Mouse (Mus musculus) intestine, embryonic 16.5 days (tissue): ENCODE measurements around the gene Nr4a1. TPM values are rescaled to one million over a fixed set of nuclear protein-coding genes. Genes with fewer than 3 reads are reported as not detected.

Experiments used
- ATAC-seq: fragments of 200-750 bp; cut with Nextera tagmentation; 2 replicates; pipeline ENCODE4 v1.8.0; 2017; ENCODE audit warnings: moderate TSS enrichment, moderate library complexity
- H3K27ac ChIP-seq: fragments of 300-500 bp; sonication (generic); 2 replicates; pipeline ENCODE4 v1.5.1; 2014; ENCODE audit warnings: mild to moderate bottlenecking, low read length
- H3K27me3 ChIP-seq: fragments of 300-500 bp; sonication (generic); replicated peaks from 2 replicates; pipeline ENCODE4 v1.6.1; 2014; ENCODE audit warnings: low read length, control low read depth, mixed read lengths; ENCODE audit not compliant: control insufficient read depth, insufficient read depth
- H3K36me3 ChIP-seq: fragments of 300-500 bp; sonication (generic); 2 replicates; pipeline ENCODE4 v1.6.1; 2014; ENCODE audit warnings: low read length, control low read depth; ENCODE audit not compliant: control insufficient read depth, insufficient read depth
- H3K4me1 ChIP-seq: fragments of 300-500 bp; sonication (generic); 2 replicates; pipeline ENCODE4 v1.6.1; 2014; ENCODE audit warnings: low read length, control low read depth, mixed read lengths; ENCODE audit not compliant: control insufficient read depth, insufficient read depth
- H3K4me2 ChIP-seq: fragments of 300-500 bp; sonication (generic); 2 replicates; pipeline ENCODE4 v1.6.1; 2014; ENCODE audit warnings: low read depth, low read length, control low read depth
- H3K4me3 ChIP-seq: fragments of 300-500 bp; sonication (generic); 2 replicates; pipeline ENCODE4 v1.5.1; 2014; ENCODE audit warnings: mild to moderate bottlenecking, low read length
- H3K9ac ChIP-seq: fragments of 300-500 bp; sonication (generic); 2 replicates; pipeline ENCODE4 v1.6.1; 2014; ENCODE audit warnings: low read depth, low read length
- H3K9me3 ChIP-seq: fragments of 300-500 bp; sonication (generic); 2 replicates; pipeline ENCODE4 v1.6.1; 2016; ENCODE audit warnings: low read length, control low read depth; ENCODE audit not compliant: control insufficient read depth
- WGBS: fragments of 180-500 bp; shearing (Covaris S2); extraction: QIAGEN DNeasy Blood & Tissue Kit; methylation state at CpG from one replicate; pipeline ENCODE4 v1.1.7; 2014; 5-methylcytosine and 5-hydroxymethylcytosine counted together
- polyA plus RNA-seq: library from polyadenylated mRNA; unstranded; fragments of >200 nt; fragmentation: Nextera tagmentation; extraction: Ambion mirVana; gene quantifications from 2 replicates; pipeline ENCODE4 v1.2.1, GENCODE M21; 2015

The Nr4a1 gene
- polyA plus RNA-seq, 1 experiment from 2014 or later: 10.0 TPM

GRCm38 (mm10) chr15:101271513-101271912 is 17.4 kb downstream of the Nr4a1 start:
- Histone ChIP-seq H3K36me3 (0 out of 2 replicates have a peak, but pooled peaks cover 8% of the 10 kb centered on the region), H3K9me3 (no peaks in the 10 kb centered on the region)

GRCm38 (mm10) chr15:101274380-101274779 is 20.3 kb downstream of the Nr4a1 start:
- Histone ChIP-seq H3K9me3 (no peaks in the 10 kb centered on the region), H3K27ac (no peak overlapping the region), H3K9ac (no peak overlapping the region), H3K4me1 (peaks cover 22% of the 10 kb centered on the region), H3K4me2 (no peak overlapping the region), H3K4me3 (no peak overlapping the region), H3K27me3 (no peaks in the 10 kb centered on the region), H3K36me3 (0 out of 2 replicates have a peak, but pooled peaks cover 7% of the 10 kb centered on the region)
- WGBS: 45% methylated on average over 6 of the region's 6 CpGs
- ATAC-seq: no peak

More at GRCm38 (mm10) chr15:101271513-101271912, 17.4 kb downstream of the Nr4a1 start:
- Histone ChIP-seq H3K4me3 (no peak overlapping the region), H3K27ac (no peak overlapping the region), H3K4me1 (peaks cover 15% of the 10 kb centered on the region), H3K4me2 (no peak overlapping the region), H3K27me3 (no peaks in the 10 kb centered on the region), H3K9ac (no peak overlapping the region)
- ATAC-seq: no peak
- 85% methylated on average over 15 of the region's 15 CpGs for WGBS

- H3K27ac ChIP-seq: peak overlapping the region; percentile 70
- H3K4me2 ChIP-seq: no peak overlapping the region
- 49% methylated on average over 11 of the region's 11 CpGs for WGBS
- no peaks in the 10 kb centered on the region for H3K27me3 ChIP-seq
- H3K36me3 ChIP-seq: no peaks in the 10 kb centered on the region
- H3K4me3 ChIP-seq: no peak overlapping the region
- peak; percentile 78 for ATAC-seq
- peaks cover 25% of the 10 kb centered on the region for H3K4me1 ChIP-seq
- H3K9me3 ChIP-seq: no peaks in the 10 kb centered on the region
- H3K9ac ChIP-seq: 0 out of 2 replicates have a peak overlapping the region, but pooled peaks have one; percentile 44
Measured at GRCm38 (mm10) chr15:101277351-101277899, 23.4 kb downstream of the Nr4a1 start.

GRCm38 (mm10) chr15:101278589-101278988 is 24.5 kb downstream of the Nr4a1 start:
- Histone ChIP-seq H3K36me3 (no peaks in the 10 kb centered on the region), H3K9me3 (no peaks in the 10 kb centered on the region), H3K9ac (0 out of 2 replicates have a peak overlapping the region, but pooled peaks have one; percentile 0), H3K4me2 (no peak overlapping the region), H3K27ac (peak overlapping the region; percentile 46; the same call in 1 of the 2 replicates), H3K4me3 (no peak overlapping the region), H3K4me1 (peaks cover 25% of the 10 kb centered on the region), H3K27me3 (no peaks in the 10 kb centered on the region)
- no peak for ATAC-seq
- WGBS: 40% methylated on average over 5 of the region's 5 CpGs

- Histone ChIP-seq H3K9me3 (no peaks in the 10 kb centered on the region), H3K4me2 (no peak overlapping the region), H3K9ac (0 out of 2 replicates have a peak overlapping the region, but pooled peaks have one; percentile 41), H3K4me1 (peaks cover 25% of the 10 kb centered on the region), H3K36me3 (no peaks in the 10 kb centered on the region), H3K27ac (peak overlapping the region; percentile 46), H3K27me3 (no peaks in the 10 kb centered on the region), H3K4me3 (no peak overlapping the region)
- ATAC-seq: no peak
- 52% methylated on average over 12 of the region's 12 CpGs for WGBS
Measured at GRCm38 (mm10) chr15:101279430-101279999, 25.4 kb downstream of the Nr4a1 start.

- Histone ChIP-seq H3K4me1 (peaks cover 31% of the 10 kb centered on the region), H3K27ac (no peak overlapping the region), H3K27me3 (no peaks in the 10 kb centered on the region), H3K4me2 (no peak overlapping the region), H3K9me3 (no peaks in the 10 kb centered on the region), H3K36me3 (peaks cover 6% of the 10 kb centered on the region; the same call in 1 of the 2 replicates), H3K4me3 (no peak overlapping the region), H3K9ac (no peak overlapping the region)
- ATAC-seq: no peak
- 73% methylated on average over 5 of the region's 5 CpGs for WGBS
Measured at GRCm38 (mm10) chr15:101282471-101282870, 28.4 kb downstream of the Nr4a1 start.

GRCm38 (mm10) chr15:101283183-101283910 is 29.3 kb downstream of the Nr4a1 start:
- Histone ChIP-seq H3K4me3 (peak overlapping the region; percentile 87), H3K36me3 (peaks cover 7% of the 10 kb centered on the region; the same call in 1 of the 2 replicates), H3K4me1 (peaks cover 22% of the 10 kb centered on the region), H3K4me2 (peak overlapping the region; percentile 77), H3K9me3 (no peaks in the 10 kb centered on the region), H3K27me3 (no peaks in the 10 kb centered on the region), H3K27ac (peak overlapping the region; percentile 20; the same call in 1 of the 2 replicates), H3K9ac (peak overlapping the region; percentile 87)
- peak; percentile 54 for ATAC-seq
- WGBS: 2% methylated on average over 26 of the region's 26 CpGs

- Histone ChIP-seq H3K4me2 (peak within 1 kb of the TSS; percentile 77), H3K36me3 (peaks cover 10% of the 10 kb centered on the region; the same call in 1 of the 2 replicates), H3K4me3 (peak within 1 kb of the TSS; percentile 87), H3K9me3 (no peaks in the 10 kb centered on the region), H3K27me3 (no peaks in the 10 kb centered on the region), H3K4me1 (peaks cover 15% of the 10 kb centered on the region), H3K9ac (peak within 1 kb of the TSS; percentile 87), H3K27ac (peak within 1 kb of the TSS; percentile 74)
- WGBS: under 1% methylated on average over 61 of the region's 61 CpGs
- peak; percentile 92 for ATAC-seq
Measured at GRCm38 (mm10) chr15:101283911-101284750, 30.1 kb downstream of the Nr4a1 start, which contains the start of gene Atg101. Gene Atg101 (plus strand): TSS chr15:101284272.
